Mouse (Mus musculus) ovary, postnatal 36 days (tissue): ENCODE measurements around the gene Eral1.
A peak's percentile ranks its signal among the peaks of the same experiment; 100 is the strongest.

Experiments used
- DNase-seq: peaks from one replicate; pipeline ENCODE4 v3.0.0; 2022; ENCODE audit warnings: low spot score, mixed read lengths

Eral1 gene

GRCm38 (mm10) chr11:78079961-78080921, at the start of gene Eral1:
Eral1 (minus strand) TSS chr11:78080383.
- peak; percentile 81 for DNase-seq

GRCm38 (mm10) chr11:78129458-78129857, 49.3 kb upstream of the Eral1 start:
- DNase-seq = no peak

DNA sequence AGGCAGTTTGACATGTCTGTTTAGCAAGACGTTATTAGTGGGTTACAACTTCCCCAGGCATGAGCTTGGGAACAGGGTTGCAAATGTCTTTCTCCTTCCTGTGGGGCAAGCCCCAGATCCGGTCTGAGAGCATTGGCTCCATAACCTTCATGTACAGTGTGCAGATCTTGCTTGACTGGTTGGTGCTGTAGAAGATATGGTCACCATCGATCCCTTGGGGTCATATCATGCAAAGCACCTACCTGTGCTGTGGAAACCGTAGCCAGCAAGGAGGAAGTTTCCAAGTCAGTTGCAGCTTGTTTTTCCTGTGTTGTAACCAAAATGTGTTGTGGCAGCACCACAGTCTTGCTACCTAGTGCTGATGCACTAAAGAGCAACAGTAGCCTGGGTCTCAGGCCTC, 46.6 kb upstream of the Eral1 start:
- DNase-seq = no peak

DNA sequence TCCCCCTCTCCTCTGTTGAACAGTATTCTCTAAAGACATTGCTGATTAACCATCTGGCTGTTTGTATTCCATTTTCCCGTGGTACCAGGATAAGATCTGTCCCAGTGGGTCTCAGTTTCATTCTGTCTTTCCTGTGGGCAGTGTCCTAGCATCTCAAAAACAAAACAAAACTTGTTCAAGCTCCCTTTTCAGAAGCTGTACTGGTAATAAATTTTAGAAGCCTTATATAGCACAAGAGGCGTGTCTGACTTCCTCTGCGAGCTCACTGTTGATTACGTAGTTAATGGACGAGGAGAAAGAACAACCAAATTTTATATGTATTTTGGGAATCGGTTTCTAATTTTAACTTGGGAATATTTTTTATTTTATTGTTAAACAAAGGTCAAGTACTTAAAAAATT, 45.5 kb upstream of the Eral1 start:
- no peak for DNase-seq

DNA sequence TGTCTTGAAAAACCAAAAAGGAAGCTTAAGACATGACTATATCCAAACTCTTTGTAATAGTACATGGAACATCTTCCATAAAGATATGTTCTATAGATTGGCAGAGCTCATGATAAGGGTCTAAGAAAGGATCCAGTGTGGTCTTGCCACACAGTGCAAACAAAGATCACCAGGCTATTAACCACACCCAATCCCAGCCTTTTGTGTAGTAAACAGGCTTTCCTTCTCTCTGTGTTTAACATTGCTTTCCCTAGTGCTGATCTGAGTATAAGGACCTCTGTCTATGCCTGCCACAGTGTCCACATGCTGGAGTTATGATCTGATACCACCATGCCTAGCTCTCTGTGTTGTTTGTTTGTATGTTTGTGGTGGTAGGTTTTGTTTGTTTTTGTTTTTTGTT, 43.6 kb upstream of the Eral1 start:
- no peak for DNase-seq

DNA sequence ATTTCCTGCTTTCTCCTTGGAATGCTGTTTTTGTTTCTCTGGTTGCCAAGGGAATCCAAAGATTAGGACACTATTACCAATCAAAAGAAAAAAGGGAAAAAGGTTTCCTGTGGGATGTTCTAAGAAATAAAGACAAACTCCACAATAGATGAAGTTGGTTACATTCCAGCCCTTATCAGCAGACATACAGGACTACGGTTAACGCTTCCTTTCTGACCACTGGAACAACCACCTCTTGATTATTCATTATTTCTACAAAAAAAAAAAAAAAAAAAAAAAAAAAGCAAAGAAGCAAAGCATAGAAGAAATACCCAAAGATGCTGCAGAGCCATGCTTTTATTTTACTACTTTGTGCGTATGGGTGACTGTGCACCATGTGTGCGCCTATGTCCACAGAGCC, 42.6 kb upstream of the Eral1 start:
- DNase-seq = no peak

DNA sequence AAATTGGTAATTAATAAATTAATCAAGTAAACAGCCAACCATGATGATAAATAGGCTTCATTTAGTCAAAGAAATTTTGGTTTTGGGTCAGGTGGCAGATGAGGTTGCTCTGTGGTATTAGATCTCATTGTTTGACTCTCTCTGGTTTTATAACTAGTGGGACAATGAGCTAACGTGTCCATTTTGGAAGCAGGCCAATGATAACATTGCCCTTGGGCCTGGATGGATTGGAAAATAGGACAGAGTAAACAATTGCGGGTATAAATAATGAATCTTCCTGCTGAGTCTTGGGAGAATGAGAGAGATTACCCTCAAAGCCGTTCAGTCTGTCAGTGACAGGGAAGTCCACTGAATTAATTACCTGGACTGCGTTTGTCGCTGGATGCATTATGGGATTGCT, 41.0 kb upstream of the Eral1 start:
- no peak for DNase-seq

DNA sequence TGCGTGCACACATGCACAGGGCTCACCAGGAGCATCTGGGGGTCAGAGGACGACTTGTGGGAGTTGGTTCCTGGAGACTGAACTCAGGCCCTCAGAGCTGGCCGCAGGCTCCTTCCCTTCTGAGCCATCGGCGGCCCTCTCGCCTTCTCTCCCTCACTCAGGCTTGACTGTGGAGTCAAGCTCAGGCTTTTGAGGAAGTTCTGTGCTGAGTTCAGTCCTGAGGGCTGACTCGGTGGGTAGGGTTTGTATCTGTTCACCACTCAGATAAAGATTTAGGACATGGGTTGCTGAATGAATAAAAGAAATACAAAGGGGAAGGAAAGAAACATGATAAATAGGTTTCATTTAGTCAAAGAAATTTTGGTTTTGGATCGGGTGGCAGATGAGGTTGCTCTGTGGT, 39.7 kb upstream of the Eral1 start:
- DNase-seq = no peak

- DNase-seq = no peak
These were observed 38.3 kb upstream of the Eral1 start for GRCm38 (mm10) chr11:78118467-78118866.

GRCm38 (mm10) chr11:78116146-78116410, 35.9 kb upstream of the Eral1 start:
- DNase-seq = no peak

DNA sequence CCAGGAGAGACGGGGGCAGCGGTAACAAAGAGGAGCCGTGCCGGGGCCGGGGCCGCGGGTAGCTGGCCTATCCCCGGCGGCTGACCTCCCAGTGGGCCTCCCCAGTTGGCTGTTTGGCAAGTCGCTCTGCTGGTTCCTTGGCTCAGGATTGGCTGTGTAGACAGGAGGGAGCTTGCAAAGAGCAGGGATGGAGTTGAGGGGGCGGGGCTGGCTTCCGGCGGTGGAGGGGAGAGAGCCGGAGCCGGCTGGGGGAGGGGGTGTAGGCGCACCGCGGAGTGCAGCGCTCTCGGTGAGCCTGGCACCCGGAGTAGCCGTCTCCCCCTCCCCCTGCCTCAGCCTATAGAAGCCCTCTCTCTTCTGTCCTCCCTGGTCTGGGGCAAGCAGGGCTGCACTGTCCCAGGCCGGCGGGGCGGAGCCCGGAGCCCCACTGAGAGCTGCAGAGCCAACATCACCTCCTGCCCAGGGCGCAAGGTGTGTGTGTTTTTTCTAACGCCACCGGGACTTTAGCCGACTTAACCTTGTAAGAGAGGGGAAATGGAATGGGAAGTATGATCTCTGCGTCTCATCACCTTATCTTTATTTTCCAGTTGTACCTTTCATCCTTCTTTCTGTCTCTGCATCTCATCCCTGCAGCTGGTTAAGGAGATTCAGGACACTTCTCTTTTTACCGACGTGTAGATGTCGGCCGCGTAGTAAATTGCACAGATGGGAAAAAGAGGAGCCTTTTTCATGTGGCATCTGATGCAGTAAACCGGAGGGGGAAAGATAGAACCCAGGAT, 35.4 kb upstream of the Eral1 start:
- peak; percentile 94 for DNase-seq

DNA sequence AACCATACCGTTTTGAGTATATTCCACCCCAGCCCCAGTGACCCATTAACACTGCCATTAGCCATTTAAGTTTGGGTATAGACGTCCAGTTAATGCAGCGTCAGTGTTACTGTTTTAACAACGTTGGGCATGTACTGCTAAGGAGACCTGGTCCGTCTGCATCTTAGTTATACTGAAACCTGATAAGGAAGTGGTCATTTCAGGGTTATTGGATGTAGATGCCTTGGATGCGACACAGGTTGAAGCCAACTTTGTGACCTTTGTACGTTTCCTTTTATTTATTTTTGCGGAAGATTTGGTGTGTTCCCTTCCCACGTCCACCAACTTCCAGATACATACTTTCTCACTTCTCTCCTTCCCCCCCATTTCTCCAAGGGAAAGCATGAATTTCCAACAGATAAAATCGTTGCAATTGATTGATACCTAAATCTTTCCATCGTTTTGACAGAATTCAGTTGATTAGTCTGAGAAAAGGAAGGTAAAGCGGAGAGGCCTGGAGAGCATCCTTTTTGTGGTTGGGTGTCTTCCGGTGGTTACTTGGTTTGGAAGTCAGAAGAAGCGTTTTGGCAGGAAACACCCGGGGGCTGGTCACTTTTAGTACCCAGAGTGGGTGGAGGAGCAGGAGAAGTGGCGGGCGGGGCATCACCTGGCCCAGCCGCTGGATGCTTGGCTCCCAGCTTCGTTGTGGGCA, 34.6 kb upstream of the Eral1 start:
- DNase-seq = no peak

- no peak for DNase-seq
These were observed 33.4 kb upstream of the Eral1 start for GRCm38 (mm10) chr11:78113616-78114015.

GRCm38 (mm10) chr11:78104501-78104900, 24.3 kb upstream of the Eral1 start:
- DNase-seq = no peak

- DNase-seq = no peak
These were observed 23.0 kb upstream of the Eral1 start for GRCm38 (mm10) chr11:78102958-78103747.

DNA sequence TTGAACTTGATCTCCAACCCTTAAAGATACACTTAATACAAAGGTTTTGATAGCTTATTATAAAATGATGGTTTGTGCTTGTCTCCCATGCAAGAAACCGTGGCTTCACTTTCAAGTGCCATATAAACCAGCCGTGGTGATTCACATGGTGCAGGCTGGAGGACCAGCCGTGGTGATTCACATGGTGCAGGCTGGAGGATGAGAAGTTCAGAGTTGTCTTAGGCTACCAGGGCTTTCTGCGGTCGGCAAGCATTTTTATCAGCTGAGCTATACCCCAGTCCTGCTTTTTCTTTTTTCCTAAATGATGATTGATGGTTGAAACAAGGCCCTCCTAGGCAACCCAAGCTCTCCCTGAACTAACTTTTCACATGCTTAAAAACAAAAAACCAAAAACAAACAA, 22.0 kb upstream of the Eral1 start:
- no peak for DNase-seq

GRCm38 (mm10) chr11:78100746-78101145, 20.6 kb upstream of the Eral1 start:
- DNase-seq = no peak

DNA sequence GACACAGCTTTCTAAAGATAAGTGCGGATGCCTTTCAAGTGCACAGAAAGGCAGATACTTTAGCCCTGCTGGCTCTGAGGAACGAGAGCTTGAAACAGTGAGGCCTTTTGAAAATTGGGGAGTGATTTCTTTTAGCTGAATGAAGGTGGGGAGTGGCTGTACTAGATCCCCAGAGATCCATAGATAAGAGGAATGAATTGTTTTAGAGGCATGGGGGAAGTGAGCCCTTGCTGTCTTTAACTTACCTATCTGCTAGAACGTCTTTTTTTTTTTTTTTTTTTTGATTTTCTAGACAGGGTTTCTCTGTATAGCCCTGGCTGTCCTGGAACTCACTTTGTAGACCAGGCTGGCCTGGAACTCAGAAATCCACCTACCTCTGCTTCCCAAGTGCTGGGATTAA, 16.9 kb upstream of the Eral1 start:
- no peak for DNase-seq

GRCm38 (mm10) chr11:78095144-78095516, 14.9 kb upstream of the Eral1 start:
- DNase-seq = no peak

DNA sequence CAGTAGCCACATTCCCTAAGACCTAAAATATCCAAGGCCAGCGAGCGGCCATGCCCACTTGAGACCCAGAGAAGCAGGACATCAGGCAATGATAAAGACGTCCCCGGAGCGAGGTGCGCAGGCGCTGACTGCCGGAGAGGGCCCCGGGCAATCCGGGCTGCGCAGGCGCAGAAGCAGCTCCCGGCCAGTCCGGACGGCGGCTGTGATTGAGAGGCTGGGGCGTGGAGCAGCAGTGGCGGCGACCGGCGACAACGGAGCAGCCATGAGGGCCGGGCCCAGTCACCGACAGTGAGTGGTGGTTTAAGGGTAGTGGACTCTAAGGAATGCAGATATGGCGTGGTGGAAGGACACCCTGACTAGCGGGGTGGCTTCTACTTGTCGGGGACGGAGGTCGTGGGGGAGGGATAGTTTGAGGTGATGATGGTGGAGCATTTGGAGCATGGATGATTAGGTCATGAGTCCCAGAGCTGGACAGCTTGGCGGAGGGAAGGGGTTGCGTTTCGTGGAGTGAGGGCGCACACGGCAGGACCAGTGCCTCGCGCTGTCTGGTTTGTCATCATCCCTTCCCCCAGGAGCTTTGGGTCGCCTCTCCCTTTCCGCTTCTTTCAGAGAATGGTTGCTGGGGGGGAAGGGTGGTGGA, 14.4 kb upstream of the Eral1 start, which contains the start of gene Fam222b:
Gene Fam222b (plus strand): TSS at position 157 of the 640 bp plus-strand sequence.
- DNase-seq = peak; percentile 93

- no peak for DNase-seq
These were observed 13.9 kb upstream of the Eral1 start for GRCm38 (mm10) chr11:78094137-78094503.
